Mouse (Mus musculus) fibroblast of lung, adult 2 months (primary cell): ENCODE results near the gene Lama5.

Source experiments
- DNase-seq: peaks from one replicate; pipeline ENCODE4 v3.0.0-alpha.2; 2011; ENCODE audit warnings: low read depth

Lama5 gene

GRCm38 (mm10) chr2:180254436-180255209 is 29.0 kb upstream of the Lama5 start:
- no peak for DNase-seq

DNA sequence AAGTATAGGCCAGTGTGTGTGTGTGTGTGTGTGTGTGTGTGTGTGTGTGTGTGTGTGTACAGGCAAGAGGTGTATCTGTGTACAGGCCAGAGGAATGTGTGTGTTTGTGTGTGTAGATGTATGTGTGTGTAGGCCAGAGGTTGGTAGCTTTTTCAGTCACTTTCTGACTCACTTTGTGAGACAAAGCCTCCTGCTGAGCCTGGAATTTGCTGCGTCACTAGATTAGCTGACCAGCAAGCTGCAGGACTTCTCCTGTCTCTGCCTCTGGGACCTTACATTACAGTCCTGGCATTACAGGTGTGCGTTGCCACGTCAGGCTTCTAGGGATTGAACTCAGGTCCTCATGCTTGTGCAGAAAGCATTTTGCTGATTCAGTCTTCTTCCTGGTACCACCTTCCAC is 26.2 kb upstream of the Lama5 start:
- DNase-seq = no peak

GRCm38 (mm10) chr2:180250930-180251611 is 25.4 kb upstream of the Lama5 start:
- peak; percentile 52 for DNase-seq

- DNase-seq = no peak
Observed at GRCm38 (mm10) chr2:180248947-180249660, 23.4 kb upstream of the Lama5 start.

- DNase-seq = no peak
Observed at GRCm38 (mm10) chr2:180247916-180248315, 22.3 kb upstream of the Lama5 start.

DNA sequence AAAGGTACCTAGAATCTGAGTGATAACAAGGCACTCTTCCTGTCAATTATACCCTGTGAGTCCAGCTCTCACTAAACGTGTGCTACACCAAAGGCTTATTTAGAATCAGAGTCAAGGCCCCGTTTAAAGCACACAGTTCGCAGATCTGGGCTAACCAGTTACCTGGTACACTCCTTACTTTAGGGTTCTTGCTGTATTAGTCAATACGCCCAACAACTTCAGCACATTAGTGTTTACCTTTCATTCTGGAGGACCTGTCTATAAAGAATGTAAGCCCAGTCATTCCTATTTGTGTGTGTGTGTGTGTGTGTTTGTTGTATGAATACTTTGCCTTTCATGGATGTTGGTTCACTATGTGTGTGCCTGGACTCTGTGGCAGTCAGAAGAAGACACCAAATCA is 17.4 kb upstream of the Lama5 start:
- DNase-seq = no peak

- DNase-seq = no peak
Observed at GRCm38 (mm10) chr2:180238591-180238990, 12.9 kb upstream of the Lama5 start.

DNA sequence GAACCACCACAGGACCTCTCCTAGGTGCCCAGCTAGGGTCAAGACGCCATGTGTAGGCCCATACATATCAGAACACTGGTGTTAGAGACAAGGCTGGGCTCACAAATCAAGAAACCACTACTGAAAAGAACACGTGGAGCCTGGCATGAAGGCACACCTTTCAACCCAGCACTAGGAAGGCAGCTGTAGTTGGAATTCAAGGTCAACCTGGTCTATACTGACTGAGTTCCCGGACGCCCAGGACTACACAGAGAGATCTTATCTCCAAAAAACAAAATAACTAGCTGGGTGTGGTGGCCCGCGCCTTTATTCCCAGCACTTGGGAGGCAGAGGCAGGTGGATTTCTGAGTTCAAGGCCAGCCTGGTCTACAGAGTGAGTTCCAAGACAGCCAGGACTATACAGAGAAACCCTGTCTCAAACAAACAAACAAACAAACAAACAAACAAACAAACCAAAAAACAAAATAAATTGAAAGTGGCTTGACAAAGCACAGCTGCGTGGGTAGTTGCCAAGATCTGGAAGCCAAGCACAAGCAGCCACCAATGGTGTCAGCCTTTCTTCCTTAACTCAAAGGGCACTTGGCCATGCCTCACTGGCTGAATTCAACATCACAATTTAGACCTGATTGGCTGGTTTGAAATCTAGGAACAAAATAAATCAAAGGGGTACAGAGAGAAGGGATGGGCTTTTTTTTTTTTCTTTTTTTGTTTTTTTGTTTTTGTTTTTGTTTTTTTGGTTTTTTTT is 12.1 kb upstream of the Lama5 start:
- no peak for DNase-seq

- DNase-seq = no peak
Observed at GRCm38 (mm10) chr2:180236930-180237329, 11.3 kb upstream of the Lama5 start.

- no peak for DNase-seq
Observed at GRCm38 (mm10) chr2:180236500-180236899, 10.8 kb upstream of the Lama5 start.

- no peak for DNase-seq
Observed at GRCm38 (mm10) chr2:180235788-180236187, 10.1 kb upstream of the Lama5 start.

GRCm38 (mm10) chr2:180234980-180235379 is 9.3 kb upstream of the Lama5 start:
- DNase-seq = no peak

- no peak for DNase-seq
Observed at GRCm38 (mm10) chr2:180234353-180234752, 8.7 kb upstream of the Lama5 start.

- DNase-seq = no peak
Observed at GRCm38 (mm10) chr2:180233101-180233904, 7.6 kb upstream of the Lama5 start.

- DNase-seq = no peak
Observed at GRCm38 (mm10) chr2:180230482-180230881, 4.8 kb upstream of the Lama5 start.

- DNase-seq = no peak
Observed at GRCm38 (mm10) chr2:180229129-180229528, 3.5 kb upstream of the Lama5 start.

DNA sequence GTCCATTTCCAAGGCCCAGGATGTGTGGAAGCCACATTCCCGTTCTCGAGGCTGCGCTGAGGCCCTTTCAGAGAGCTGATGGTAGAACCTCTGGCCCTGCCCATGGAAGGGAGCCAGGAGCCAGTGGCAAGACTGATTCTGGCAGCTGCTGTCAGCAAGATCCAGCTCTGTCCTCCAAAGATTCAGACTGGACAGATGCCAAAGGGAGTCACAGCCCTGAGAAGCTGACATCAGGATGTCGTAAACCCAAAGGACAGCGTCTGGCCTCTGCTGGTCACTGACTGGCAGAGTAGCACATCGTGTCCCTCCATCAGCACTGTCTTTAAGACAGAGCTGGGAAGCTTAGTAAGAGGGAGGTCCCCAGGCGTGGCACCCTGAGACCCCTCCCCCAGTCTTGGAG is 2.9 kb upstream of the Lama5 start:
- DNase-seq = no peak

GRCm38 (mm10) chr2:180228060-180228458 is 2.4 kb upstream of the Lama5 start:
- no peak for DNase-seq

DNA sequence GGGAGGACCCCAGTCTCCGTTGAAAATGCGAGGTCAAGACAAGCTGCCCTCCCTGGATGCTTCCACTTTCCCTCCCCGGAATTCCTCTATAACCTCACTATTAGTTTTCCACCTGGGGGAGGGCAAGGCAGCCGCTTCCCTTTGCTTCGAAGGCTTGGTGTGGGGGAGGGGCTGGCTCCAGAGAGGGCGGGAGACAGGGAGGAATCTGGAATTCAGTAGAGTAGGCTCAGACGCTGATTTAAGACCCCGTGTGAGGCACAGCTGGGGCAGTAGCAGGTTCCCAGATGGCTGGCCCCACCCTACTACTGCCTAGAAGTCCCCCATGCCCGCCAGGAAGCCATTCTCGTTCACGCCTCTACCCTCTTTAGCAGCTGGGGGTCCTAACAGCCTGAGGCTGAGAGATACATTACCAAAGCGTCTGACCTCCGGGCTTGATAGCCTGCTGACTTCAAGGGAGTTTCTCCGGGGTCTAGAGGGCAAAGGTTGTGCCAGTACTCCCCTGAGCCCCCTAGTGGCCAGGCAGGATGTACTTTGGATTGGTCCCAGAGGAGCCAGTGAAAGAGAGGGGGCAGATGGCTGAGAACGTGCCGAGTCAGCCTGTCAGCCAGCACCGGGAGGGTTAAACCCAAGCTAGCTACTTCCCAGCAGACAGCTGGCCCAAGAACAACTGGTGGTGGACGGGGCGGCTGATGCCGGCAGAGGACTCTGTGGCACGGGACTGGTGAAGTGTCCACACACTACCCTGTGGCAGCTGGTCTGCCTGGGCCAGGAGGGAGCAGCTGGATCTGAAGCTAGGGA is 1.8 kb upstream of the Lama5 start:
- peak; percentile 45 for DNase-seq

- no peak for DNase-seq
Observed at GRCm38 (mm10) chr2:180225044-180225761, 456 bp downstream of the Lama5 start.
